Mouse (Mus musculus) MEL (cell line): ENCODE data around the gene Fbxw8. TPM values are rescaled to one million over a fixed set of nuclear protein-coding genes. Genes with fewer than 3 reads are reported as not detected.

Experiments used
- DNase-seq: peaks from one replicate; pipeline ENCODE4 v3.0.0; 2011; ENCODE audit warnings: low read depth, low spot score
- H3K27ac ChIP-seq: 2 replicates; pipeline ENCODE4 v1.5.1; 2012; ENCODE audit warnings: low read depth, mild to moderate bottlenecking, control low read depth, low read length, moderate library complexity; ENCODE audit not compliant: control insufficient read depth
- H3K27me3 ChIP-seq, 2 experiments: fragments of 150-350 bp in 1 of 2; sonication (generic) in 1 of 2; 2 replicates each; pipeline ENCODE4 v1.6.1; 2012; ENCODE audit warnings: low read length in 2 of 2, mild to moderate bottlenecking in 2 of 2, improper control_type of control experiment in 1 of 2, moderate library complexity in 1 of 2; ENCODE audit not compliant: insufficient read depth in 2 of 2, control insufficient read depth in 1 of 2
- H3K36me3 ChIP-seq, 2 experiments: 2 replicates each; pipeline ENCODE4 v1.6.1; 2012 to 2014; ENCODE audit warnings: low read length in 2 of 2, improper control_type of control experiment in 1 of 2, inconsistent platforms in 1 of 2, mild to moderate bottlenecking in 1 of 2; ENCODE audit not compliant: insufficient read depth in 2 of 2, control insufficient read depth in 1 of 2
- H3K4me1 ChIP-seq, 2 experiments: fragments of 150-350 bp in 1 of 2; sonication (generic) in 1 of 2; 2 replicates each; pipeline ENCODE4 v1.6.1; 2012; ENCODE audit warnings: low read length in 2 of 2, improper control_type of control experiment in 1 of 2, mild to moderate bottlenecking in 1 of 2; ENCODE audit not compliant: insufficient read depth in 2 of 2, control insufficient read depth in 1 of 2
- H3K4me3 ChIP-seq, 2 experiments: fragments of 150-350 bp in 1 of 2; sonication (generic) in 1 of 2; 2 replicates each; pipeline ENCODE4 v1.5.1; 2012; ENCODE audit warnings: low read depth in 2 of 2, low read length in 2 of 2, mild to moderate bottlenecking in 2 of 2, moderate library complexity in 2 of 2, control low read depth in 1 of 2, improper control_type of control experiment in 1 of 2; ENCODE audit not compliant: control insufficient read depth in 1 of 2, insufficient read depth in 1 of 2
- H3K79me2 ChIP-seq: 2 replicates; pipeline ENCODE4 v1.6.1; 2012; ENCODE audit warnings: mild to moderate bottlenecking, low read length, moderate library complexity; ENCODE audit not compliant: control insufficient read depth, poor library complexity, insufficient read depth
- H3K9ac ChIP-seq: 2 replicates; pipeline ENCODE4 v1.6.1; 2012; ENCODE audit warnings: low read depth, mild to moderate bottlenecking, control low read depth, low read length, moderate library complexity; ENCODE audit not compliant: control insufficient read depth, poor library complexity, severe bottlenecking
- H3K9me3 ChIP-seq: fragments of 150-350 bp; sonication (generic); replicated peaks from 2 replicates; pipeline ENCODE4 v1.6.1; 2012; ENCODE audit warnings: mild to moderate bottlenecking, low read length, improper control_type of control experiment, moderate library complexity; ENCODE audit not compliant: insufficient read depth
- BHLHE40 ChIP-seq: IDR thresholded peaks from 2 replicates; pipeline ENCODE4 v1.6.1; 2012; ENCODE audit warnings: low read depth, mild to moderate bottlenecking, inconsistent platforms, low read length, improper control_type of control experiment, borderline replicate concordance
- CHD1 ChIP-seq: IDR thresholded peaks from 2 replicates; pipeline ENCODE4 v1.6.1; 2012; ENCODE audit warnings: low read depth, mild to moderate bottlenecking, inconsistent platforms, low read length, improper control_type of control experiment
- CHD2 ChIP-seq: IDR thresholded peaks from 2 replicates; pipeline ENCODE4 v1.6.1; 2011; ENCODE audit warnings: low read length, improper control_type of control experiment
- CTCF ChIP-seq, 3 experiments: IDR thresholded peaks in 2 of 3; conservative IDR thresholded peaks in 1 of 3; 2 replicates each; pipeline ENCODE4 v1.5.1; 2011 to 2012; ENCODE audit warnings: low read length in 3 of 3, low read depth in 2 of 3, mild to moderate bottlenecking in 2 of 3, improper control_type of control experiment in 1 of 3, inconsistent platforms in 1 of 3, mixed read lengths in 1 of 3, moderate library complexity in 1 of 3; ENCODE audit not compliant: control insufficient read depth in 1 of 3, insufficient read depth in 1 of 3, poor library complexity in 1 of 3, severe bottlenecking in 1 of 3
- E2F4 ChIP-seq: IDR thresholded peaks from 2 replicates; pipeline ENCODE4 v1.6.1; 2011; ENCODE audit warnings: low read depth, low read length, improper control_type of control experiment, borderline replicate concordance
- ELF1 ChIP-seq: IDR thresholded peaks from 2 replicates; pipeline ENCODE4 v1.6.1; 2014; ENCODE audit warnings: low read depth, mild to moderate bottlenecking, inconsistent platforms, low read length, improper control_type of control experiment, moderate library complexity
- EP300 ChIP-seq, 2 experiments: IDR thresholded peaks; 2 replicates each; pipeline ENCODE4 v1.6.1; 2011; ENCODE audit warnings: improper control_type of control experiment in 2 of 2, low read length in 2 of 2, low read depth in 1 of 2, mild to moderate bottlenecking in 1 of 2
- GABPA ChIP-seq: IDR thresholded peaks from 2 replicates; pipeline ENCODE4 v1.6.1; 2012; ENCODE audit warnings: low read depth, mild to moderate bottlenecking, inconsistent platforms, low read length, improper control_type of control experiment, moderate library complexity
- GATA1 ChIP-seq: IDR thresholded peaks from 2 replicates; pipeline ENCODE4 v1.6.1; 2011; ENCODE audit warnings: low read depth, low read length, improper control_type of control experiment
- HCFC1 ChIP-seq: IDR thresholded peaks from 2 replicates; pipeline ENCODE4 v1.6.1; 2012; ENCODE audit warnings: low read depth, mild to moderate bottlenecking, inconsistent platforms, low read length, improper control_type of control experiment, moderate library complexity
- JUND ChIP-seq: IDR thresholded peaks from 2 replicates; pipeline ENCODE4 v1.6.1; 2011; ENCODE audit warnings: low read depth, mild to moderate bottlenecking, improper control_type of control experiment, low read length
- KAT2A ChIP-seq: conservative IDR thresholded peaks from 2 replicates; pipeline ENCODE4 v1.6.1; 2012; ENCODE audit warnings: low read depth, low read length, improper control_type of control experiment, inconsistent platforms
- MAFK ChIP-seq: IDR thresholded peaks from 2 replicates; pipeline ENCODE4 v1.6.1; 2011; ENCODE audit warnings: low read depth, mild to moderate bottlenecking, low read length, improper control_type of control experiment, borderline replicate concordance
- MAX ChIP-seq: IDR thresholded peaks from 2 replicates; pipeline ENCODE4 v1.6.1; 2011; ENCODE audit warnings: low read length, improper control_type of control experiment
- MAZ ChIP-seq: IDR thresholded peaks from 2 replicates; pipeline ENCODE4 v1.6.1; 2012; ENCODE audit warnings: low read depth, mild to moderate bottlenecking, inconsistent platforms, low read length, improper control_type of control experiment
- MXI1 ChIP-seq: IDR thresholded peaks from 2 replicates; pipeline ENCODE4 v1.6.1; 2011; ENCODE audit warnings: mild to moderate bottlenecking, low read depth, low read length, improper control_type of control experiment
- MYB ChIP-seq: IDR thresholded peaks from 2 replicates; pipeline ENCODE4 v1.6.1; 2011; ENCODE audit warnings: mild to moderate bottlenecking, low read depth, low read length, improper control_type of control experiment
- MYC ChIP-seq: IDR thresholded peaks from 2 replicates; pipeline ENCODE4 v1.6.1; 2011; ENCODE audit warnings: low read depth, mild to moderate bottlenecking, low read length, improper control_type of control experiment, moderate library complexity
- NELFE ChIP-seq: IDR thresholded peaks from 2 replicates; pipeline ENCODE4 v1.6.1; 2011; ENCODE audit warnings: low read depth, low read length, improper control_type of control experiment
- NRF1 ChIP-seq: IDR thresholded peaks from 2 replicates; pipeline ENCODE4 v1.6.1; 2014; ENCODE audit warnings: low read depth, mild to moderate bottlenecking, inconsistent platforms, low read length, improper control_type of control experiment, moderate library complexity; ENCODE audit not compliant: poor library complexity, insufficient read depth, severe bottlenecking
- POLR2A ChIP-seq, 2 experiments: IDR thresholded peaks; 2 replicates each; pipeline ENCODE4 v1.6.1; 2011 to 2012; ENCODE audit warnings: low read length in 2 of 2, mild to moderate bottlenecking in 2 of 2, control low read depth in 1 of 2, improper control_type of control experiment in 1 of 2, low read depth in 1 of 2, moderate library complexity in 1 of 2; ENCODE audit not compliant: control insufficient read depth in 1 of 2, insufficient read depth in 1 of 2, poor library complexity in 1 of 2
- POLR2AphosphoS2 ChIP-seq: IDR thresholded peaks from 2 replicates; pipeline ENCODE4 v1.6.1; 2011; ENCODE audit warnings: low read length, improper control_type of control experiment
- POLR2AphosphoS5 ChIP-seq: IDR thresholded peaks from 2 replicates; pipeline ENCODE4 v1.6.1; 2012; ENCODE audit warnings: low read depth, borderline replicate concordance, mild to moderate bottlenecking, inconsistent platforms, low read length, moderate library complexity, mixed read lengths
- RAD21 ChIP-seq: IDR thresholded peaks from 2 replicates; pipeline ENCODE4 v1.6.1; 2011; ENCODE audit warnings: mild to moderate bottlenecking, low read depth, low read length, improper control_type of control experiment
- RCOR1 ChIP-seq: IDR thresholded peaks from 2 replicates; pipeline ENCODE4 v1.6.1; 2012; ENCODE audit warnings: low read depth, mild to moderate bottlenecking, inconsistent platforms, low read length, improper control_type of control experiment
- SIN3A ChIP-seq: IDR thresholded peaks from 2 replicates; pipeline ENCODE4 v1.6.1; 2012; ENCODE audit warnings: low read length, improper control_type of control experiment, inconsistent platforms
- SMC3 ChIP-seq: IDR thresholded peaks from 2 replicates; pipeline ENCODE4 v1.6.1; 2011; ENCODE audit warnings: low read depth, low read length, improper control_type of control experiment
- TAL1 ChIP-seq: IDR thresholded peaks from 2 replicates; pipeline ENCODE4 v1.6.1; 2012; ENCODE audit warnings: mild to moderate bottlenecking, inconsistent platforms, low read length, moderate library complexity, mixed read lengths
- TBP ChIP-seq: IDR thresholded peaks from 2 replicates; pipeline ENCODE4 v1.8.0; 2011; ENCODE audit warnings: low read depth, low read length, improper control_type of control experiment
- TCF12 ChIP-seq: IDR thresholded peaks from 2 replicates; pipeline ENCODE4 v1.6.1; 2014; ENCODE audit warnings: low read depth, mild to moderate bottlenecking, inconsistent platforms, low read length, improper control_type of control experiment, moderate library complexity
- UBTF ChIP-seq: IDR thresholded peaks from 2 replicates; pipeline ENCODE4 v1.6.1; 2012; ENCODE audit warnings: low read depth, mild to moderate bottlenecking, inconsistent platforms, low read length, improper control_type of control experiment, moderate library complexity, borderline replicate concordance; ENCODE audit not compliant: insufficient read depth
- USF1 ChIP-seq: IDR thresholded peaks from 2 replicates; pipeline ENCODE4 v1.6.1; 2014; ENCODE audit warnings: low read depth, mild to moderate bottlenecking, inconsistent platforms, low read length, improper control_type of control experiment, moderate library complexity
- USF2 ChIP-seq, 2 experiments: IDR thresholded peaks; 2 replicates each; pipeline ENCODE4 v1.6.1; 2011 to 2012; ENCODE audit warnings: improper control_type of control experiment in 2 of 2, low read length in 2 of 2, borderline replicate concordance in 1 of 2, inconsistent platforms in 1 of 2, low read depth in 1 of 2, mild to moderate bottlenecking in 1 of 2; ENCODE audit not compliant: insufficient read depth in 1 of 2
- ZKSCAN1 ChIP-seq: IDR thresholded peaks from 2 replicates; pipeline ENCODE4 v1.6.1; 2012; ENCODE audit warnings: low read depth, mild to moderate bottlenecking, inconsistent platforms, low read length, improper control_type of control experiment, moderate library complexity
- ZMIZ1 ChIP-seq: IDR thresholded peaks from 2 replicates; pipeline ENCODE4 v1.6.1; 2012; ENCODE audit warnings: low read depth, mild to moderate bottlenecking, inconsistent platforms, low read length, improper control_type of control experiment, moderate library complexity
- ZNF384 ChIP-seq: IDR thresholded peaks from 2 replicates; pipeline ENCODE4 v1.6.1; 2012; ENCODE audit warnings: low read depth, mild to moderate bottlenecking, inconsistent platforms, low read length, improper control_type of control experiment
- polyA plus RNA-seq, 2 experiments: library from polyadenylated mRNA; stranded (reverse) in 1 of 2; unstranded in 1 of 2; fragments of >175 nt in 1 of 2; fragments of >200 nt in 1 of 2; gene quantifications; 2 replicates each; pipeline versions ENCODE4 v1.2.1 to v1.2.4; 2012; ENCODE audit warnings: low replicate concordance in 2 of 2, low read depth in 1 of 2; ENCODE audit not compliant: insufficient read length in 2 of 2, insufficient read depth in 1 of 2, missing spikeins in 1 of 2
- total RNA-seq: library from RNA; depleted of rRNA; stranded (reverse); fragments of 300-350 nt; gene quantifications from 2 replicates; pipeline ENCODE4 v1.2.3, GENCODE M21; 2012; rRNA removed

Gene Fbxw8
- total RNA-seq: 44.9 and 49.9 TPM in 2 replicates
- polyA plus RNA-seq: 10 to 100 TPM; 52.5 to 57.4 TPM

GRCm38 (mm10) chr5:118154839-118155564, at the start of gene Fbxw8:
TSS of gene Fbxw8 (minus strand) at chr5:118155464.
- Histone ChIP-seq H3K4me1 (peaks cover 3 to 10% of the 10 kb centered on the region in 2 experiments), H3K9me3 (no peaks in the 10 kb centered on the region), H3K27ac (no peak within 1 kb of the TSS), H3K27me3 (no peaks in the 10 kb centered on the region), H3K9ac (peak within 1 kb of the TSS; percentile 78), H3K4me3 (peak within 1 kb of the TSS; percentile 66 to 92), H3K36me3 (peaks cover 0 to 6% of the 10 kb centered on the region in 2 experiments; a peak in 2 of 4 replicates), H3K79me2 (peaks cover 32% of the 10 kb centered on the region)
- DNase-seq: peak; percentile 90
- TF ChIP-seq ZNF384 (no peak), MAFK (no peak), E2F4 (no peak), MAZ (no peak; the same call in 1 of the 2 replicates), RCOR1 (no peak), TBP (peak; percentile 37; the same call in 1 of the 2 replicates), MYC (0 out of 2 replicates have a peak, but pooled peaks have one; percentile 51), POLR2AphosphoS5 (no peak), SIN3A (peak; percentile 88), USF1 (no peak), ZKSCAN1 (no peak), CTCF (IDR thresholded peaks at IDR 0.05 in 2 of 3, conservative IDR thresholded peaks at IDR 0.05 in 1 of 3; ENCODE audit: control insufficient read depth in 1 of 3, insufficient read depth in 1 of 3, low read depth in 2 of 3, low read length in 3 of 3, poor library complexity in 1 of 3, severe bottlenecking in 1 of 3) (no peak), GATA1 (no peak), NELFE (peak; percentile 77), UBTF (no peak), CHD1 (no peak), SMC3 (no peak), ZMIZ1 (no peak), TCF12 (peak; percentile 55), MXI1 (peak; percentile 81), MAX (peak; percentile 75), GABPA (no peak), TAL1 (no peak), EP300 (IDR thresholded peaks at IDR 0.05; ENCODE audit: low read depth in 1 of 2, low read length in 2 of 2) (no peak), NRF1 (no peak), KAT2A (no peak; the same call in 1 of the 2 replicates), USF2 (IDR thresholded peaks at IDR 0.05; ENCODE audit: borderline replicate concordance in 1 of 2, insufficient read depth in 1 of 2, low read depth in 1 of 2, low read length in 2 of 2) (no peak), BHLHE40 (no peak), MYB (no peak), ELF1 (peak; percentile 57; the same call in 1 of the 2 replicates), POLR2AphosphoS2 (no peak), CHD2 (no peak), HCFC1 (peak; percentile 92), RAD21 (no peak), POLR2A (IDR thresholded peaks at IDR 0.05; ENCODE audit: control insufficient read depth in 1 of 2, insufficient read depth in 1 of 2, low read depth in 1 of 2, low read length in 2 of 2, poor library complexity in 1 of 2) (peak in 1 of 2 experiments; percentile 79; a peak in 3 of 4 replicates), JUND (no peak)
